Mouse (Mus musculus): Measurements from ENCODE around the gene Ehd4. TPM values are rescaled to one million over a fixed set of nuclear protein-coding genes. Genes with fewer than 3 reads are reported as not detected.

Ehd4 gene
- total and polyA plus RNA-seq, 2 experiments = 2.9 to 7.4 TPM

GRCm38 (mm10) chr2:120069466-120069990 lies 84.9 kb downstream of the Ehd4 start:
- Histone ChIP-seq H3K4me1 (ENCODE audit: control insufficient read depth, insufficient read depth, low read length) (no peaks in the 10 kb centered on the region), H3K9ac (ENCODE audit: low read depth, low read length) (no peak overlapping the region), H3K79me2 (ENCODE audit: control insufficient read depth, insufficient read depth, low read length) (no peaks in the 10 kb centered on the region), H3K27me3 (ENCODE audit: control insufficient read depth, insufficient read depth, low read length) (no peaks in the 10 kb centered on the region), H3K36me3 (ENCODE audit: control insufficient read depth, insufficient read depth, low read length) (no peaks in the 10 kb centered on the region), H3K4me3 (ENCODE audit: insufficient read depth, low read depth, low read length) (no peak overlapping the region), H3K27ac (replicated peaks; ENCODE audit: insufficient read depth, low read depth, low read length) (no peak overlapping the region)
- TF ChIP-seq CTCF (IDR thresholded peaks at IDR 0.05; ENCODE audit: low read depth, low read length) (no peak), POLR2A (IDR thresholded peaks at IDR 0.05; ENCODE audit: extremely low read depth, insufficient read depth, low read length) (no peak)
- 79% methylated on average over 8 of the region's 8 CpGs for WGBS
- no peak for DNase-seq (ENCODE audit: extremely low read depth, low read depth, low spot score)

DNA sequence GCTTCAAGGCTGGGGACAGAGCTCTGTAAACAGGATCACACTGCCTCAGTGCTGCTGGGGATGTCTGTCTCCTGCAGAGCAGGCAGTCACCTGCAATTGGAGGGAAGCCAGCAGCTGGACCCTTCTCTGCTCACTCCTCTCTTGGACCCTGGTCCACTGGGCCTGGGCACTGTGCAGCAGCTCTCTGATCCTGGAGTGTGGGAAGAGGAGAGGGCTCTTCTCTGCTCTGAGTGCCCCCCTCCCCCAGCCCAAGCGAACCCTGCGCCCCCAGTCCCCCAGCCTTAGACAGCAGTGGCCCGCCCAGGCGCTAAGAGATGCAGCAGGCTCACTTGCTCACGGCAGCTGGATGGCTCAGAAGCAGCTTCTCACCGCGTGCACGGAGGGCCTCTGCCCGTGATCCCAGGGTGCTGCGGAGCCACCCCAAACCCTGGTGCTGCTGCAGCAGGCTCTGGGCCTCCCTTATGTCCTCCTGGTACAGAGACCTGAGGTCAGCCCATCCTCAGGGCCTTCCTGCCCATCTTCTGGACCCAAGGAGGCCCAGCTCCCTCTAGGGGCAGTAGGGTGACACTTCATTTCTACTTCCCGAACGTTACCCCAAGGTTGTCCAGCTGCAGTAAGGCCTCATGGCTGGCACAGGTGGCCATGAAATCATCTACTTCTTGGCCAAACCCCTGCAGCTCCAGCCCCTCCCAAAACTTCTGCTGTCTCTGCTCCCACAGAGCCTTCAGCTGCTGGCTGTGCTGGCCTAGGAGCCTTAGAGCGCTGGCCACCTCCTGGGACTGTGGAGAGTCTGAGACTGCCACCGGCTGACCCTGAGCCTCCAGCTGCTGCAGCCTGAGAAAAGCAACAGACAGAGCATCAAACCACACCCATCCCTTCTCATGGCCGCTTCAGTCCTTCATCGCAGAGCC lies 85.6 kb downstream of the Ehd4 start:
- Histone ChIP-seq H3K27ac (replicated peaks; ENCODE audit: insufficient read depth, low read depth, low read length) (no peak overlapping the region), H3K9ac (ENCODE audit: low read depth, low read length) (no peak overlapping the region), H3K36me3 (ENCODE audit: control insufficient read depth, insufficient read depth, low read length) (no peaks in the 10 kb centered on the region), H3K79me2 (ENCODE audit: control insufficient read depth, insufficient read depth, low read length) (no peaks in the 10 kb centered on the region), H3K4me1 (ENCODE audit: control insufficient read depth, insufficient read depth, low read length) (no peaks in the 10 kb centered on the region), H3K4me3 (ENCODE audit: insufficient read depth, low read depth, low read length) (no peak overlapping the region), H3K27me3 (ENCODE audit: control insufficient read depth, insufficient read depth, low read length) (no peaks in the 10 kb centered on the region)
- TF ChIP-seq POLR2A (IDR thresholded peaks at IDR 0.05; ENCODE audit: extremely low read depth, insufficient read depth, low read length) = no peak
- peak; percentile 86 for TF ChIP-seq CTCF (IDR thresholded peaks at IDR 0.05; ENCODE audit: low read depth, low read length)
- 57% methylated on average over 16 of the region's 16 CpGs for WGBS
- peak; percentile 41 for DNase-seq (ENCODE audit: extremely low read depth, low read depth, low spot score)

DNA sequence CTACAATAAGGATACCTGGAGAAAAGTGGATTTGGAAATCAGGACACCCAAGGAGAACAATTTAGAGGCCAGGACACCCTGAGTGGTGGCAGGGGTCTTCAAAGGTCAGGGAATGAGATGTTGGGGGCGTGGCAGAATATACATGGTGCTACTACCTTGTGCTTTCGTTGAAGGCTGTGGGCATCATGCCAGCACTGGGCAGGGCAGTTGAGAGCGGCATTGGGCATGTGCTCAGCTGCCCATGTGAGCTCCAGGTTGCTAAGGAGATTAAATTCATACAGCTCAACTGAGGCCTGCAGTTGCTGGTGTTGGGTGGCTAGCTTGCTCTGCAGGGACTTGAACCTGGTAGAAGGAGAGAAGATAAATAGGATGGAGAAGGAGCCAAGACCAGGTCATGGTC lies 88.2 kb downstream of the Ehd4 start:
- no peaks in the 10 kb centered on the region for H3K79me2 ChIP-seq (ENCODE audit: control insufficient read depth, insufficient read depth, low read length)
- no peak overlapping the region for H3K9ac ChIP-seq (ENCODE audit: low read depth, low read length)
- no peaks in the 10 kb centered on the region for H3K27me3 ChIP-seq (ENCODE audit: control insufficient read depth, insufficient read depth, low read length)
- TF ChIP-seq POLR2A (IDR thresholded peaks at IDR 0.05; ENCODE audit: extremely low read depth, insufficient read depth, low read length) = no peak
- TF ChIP-seq CTCF (IDR thresholded peaks at IDR 0.05; ENCODE audit: low read depth, low read length) = no peak
- no peak overlapping the region for H3K4me3 ChIP-seq (ENCODE audit: insufficient read depth, low read depth, low read length)
- DNase-seq (ENCODE audit: extremely low read depth, low read depth, low spot score) = no peak
- WGBS = 68% methylated on average over 3 of the region's 3 CpGs
- no peaks in the 10 kb centered on the region for H3K4me1 ChIP-seq (ENCODE audit: control insufficient read depth, insufficient read depth, low read length)
- no peak overlapping the region for H3K27ac ChIP-seq (replicated peaks; ENCODE audit: insufficient read depth, low read depth, low read length)
- no peaks in the 10 kb centered on the region for H3K36me3 ChIP-seq (ENCODE audit: control insufficient read depth, insufficient read depth, low read length)

DNA sequence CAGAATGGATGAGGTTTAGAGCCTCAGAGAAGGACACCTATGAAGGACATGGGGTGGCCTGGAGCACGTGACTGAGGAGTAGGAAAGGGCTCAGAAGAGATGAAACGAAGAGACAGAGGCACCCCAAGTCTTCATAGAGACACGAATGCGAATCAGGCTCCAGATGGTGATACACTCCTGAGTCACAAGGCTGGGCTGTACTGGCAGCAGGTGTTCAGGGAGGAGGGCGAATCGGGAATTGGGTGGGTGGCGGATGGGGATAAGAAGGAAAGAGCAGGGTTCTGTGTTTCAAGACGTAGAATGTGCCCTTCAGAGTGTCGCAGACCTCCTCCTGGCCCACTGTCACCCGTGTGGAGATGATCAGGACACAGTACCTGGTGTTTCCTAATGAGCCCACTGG lies 89.2 kb downstream of the Ehd4 start:
- Histone ChIP-seq H3K27ac (replicated peaks; ENCODE audit: insufficient read depth, low read depth, low read length) (no peak overlapping the region), H3K27me3 (ENCODE audit: control insufficient read depth, insufficient read depth, low read length) (no peaks in the 10 kb centered on the region), H3K9ac (ENCODE audit: low read depth, low read length) (no peak overlapping the region), H3K36me3 (ENCODE audit: control insufficient read depth, insufficient read depth, low read length) (no peaks in the 10 kb centered on the region), H3K4me1 (ENCODE audit: control insufficient read depth, insufficient read depth, low read length) (no peaks in the 10 kb centered on the region), H3K4me3 (ENCODE audit: insufficient read depth, low read depth, low read length) (no peak overlapping the region), H3K79me2 (ENCODE audit: control insufficient read depth, insufficient read depth, low read length) (no peaks in the 10 kb centered on the region)
- no peak for TF ChIP-seq POLR2A (IDR thresholded peaks at IDR 0.05; ENCODE audit: extremely low read depth, insufficient read depth, low read length)
- TF ChIP-seq CTCF (IDR thresholded peaks at IDR 0.05; ENCODE audit: low read depth, low read length) = no peak
- no peak for DNase-seq (ENCODE audit: extremely low read depth, low read depth, low spot score)
- 91% methylated on average over 10 of the region's 10 CpGs for WGBS

GRCm38 (mm10) chr2:120064639-120065038 lies 89.8 kb downstream of the Ehd4 start:
- Histone ChIP-seq H3K36me3 (ENCODE audit: control insufficient read depth, insufficient read depth, low read length) (no peaks in the 10 kb centered on the region), H3K79me2 (ENCODE audit: control insufficient read depth, insufficient read depth, low read length) (no peaks in the 10 kb centered on the region), H3K27me3 (ENCODE audit: control insufficient read depth, insufficient read depth, low read length) (no peaks in the 10 kb centered on the region), H3K4me3 (ENCODE audit: insufficient read depth, low read depth, low read length) (no peak overlapping the region), H3K27ac (replicated peaks; ENCODE audit: insufficient read depth, low read depth, low read length) (no peak overlapping the region), H3K9ac (ENCODE audit: low read depth, low read length) (no peak overlapping the region), H3K4me1 (ENCODE audit: control insufficient read depth, insufficient read depth, low read length) (no peaks in the 10 kb centered on the region)
- TF ChIP-seq POLR2A (IDR thresholded peaks at IDR 0.05; ENCODE audit: extremely low read depth, insufficient read depth, low read length) = no peak
- no peak for DNase-seq (ENCODE audit: extremely low read depth, low read depth, low spot score)
- 81% methylated on average over 6 of the region's 6 CpGs for WGBS

GRCm38 (mm10) chr2:120062248-120062647 lies 92.2 kb downstream of the Ehd4 start:
- DNase-seq (ENCODE audit: extremely low read depth, low read depth, low spot score) = no peak
- Histone ChIP-seq H3K4me3 (ENCODE audit: insufficient read depth, low read depth, low read length) (no peak overlapping the region), H3K36me3 (ENCODE audit: control insufficient read depth, insufficient read depth, low read length) (no peaks in the 10 kb centered on the region), H3K9ac (ENCODE audit: low read depth, low read length) (no peak overlapping the region), H3K4me1 (ENCODE audit: control insufficient read depth, insufficient read depth, low read length) (peaks cover 5% of the 10 kb centered on the region), H3K27me3 (ENCODE audit: control insufficient read depth, insufficient read depth, low read length) (no peaks in the 10 kb centered on the region), H3K27ac (replicated peaks; ENCODE audit: insufficient read depth, low read depth, low read length) (no peak overlapping the region), H3K79me2 (ENCODE audit: control insufficient read depth, insufficient read depth, low read length) (no peaks in the 10 kb centered on the region)
- WGBS = 91% methylated on average over 8 of the region's 8 CpGs
- TF ChIP-seq CTCF (IDR thresholded peaks at IDR 0.05; ENCODE audit: low read depth, low read length) (no peak), POLR2A (IDR thresholded peaks at IDR 0.05; ENCODE audit: extremely low read depth, insufficient read depth, low read length) (no peak)

All from liver, adult 2 months (tissue).